Mouse (Mus musculus) gastrocnemius, postnatal 10 days (tissue): ENCODE measurements around the gene Grcc10. TPM values are rescaled to one million over a fixed set of nuclear protein-coding genes. Genes with fewer than 3 reads are reported as not detected.

Experiments
- DNase-seq: peaks from one replicate; pipeline ENCODE4 v3.0.0; 2021; ENCODE audit warnings: mixed read lengths
- microRNA-seq, 2 experiments: library from miRNA; unstranded; fragments of <30 nt; microRNA quantifications; one replicate each; pipeline ENCODE4 v1.2.0; 2021
- total RNA-seq, 2 experiments: library from RNA; stranded (reverse); gene quantifications; 2 replicates each; pipeline ENCODE4 v1.2.3; 2021

Grcc10 gene
- total RNA-seq, 2 experiments from 2014 or later = 213 to 226 TPM

DNA sequence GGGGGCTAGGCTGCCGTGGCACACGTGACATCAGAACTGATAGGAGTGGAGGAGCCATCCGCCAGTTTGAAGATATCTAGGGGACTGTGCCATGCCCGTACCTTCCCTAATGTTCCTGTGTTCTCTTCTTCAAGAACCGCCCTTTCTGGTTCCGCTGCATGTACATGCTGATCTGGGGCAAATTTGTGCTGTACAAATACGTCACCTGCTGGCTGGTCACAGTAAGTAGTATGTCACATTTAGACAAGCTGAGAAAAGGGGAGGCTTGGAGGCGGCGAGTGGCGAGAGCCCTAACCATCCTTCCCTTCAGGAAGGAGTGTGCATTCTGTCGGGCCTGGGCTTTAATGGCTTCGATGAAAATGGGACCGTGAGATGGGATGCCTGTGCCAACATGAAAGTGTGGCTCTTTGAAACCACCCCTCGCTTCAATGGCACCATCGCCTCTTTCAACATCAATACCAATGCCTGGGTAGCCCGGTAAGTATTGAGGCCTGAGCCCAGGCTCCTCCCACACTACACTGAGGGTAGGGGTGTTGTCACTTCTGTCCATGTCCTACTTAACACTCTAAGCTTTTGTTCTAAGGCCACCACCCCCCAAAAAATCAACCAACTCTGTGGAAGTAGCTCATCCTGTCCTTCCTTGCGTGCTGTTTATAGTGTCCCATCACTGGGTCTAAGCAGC, 38.9 kb downstream of the Grcc10 start:
- DNase-seq = no peak

- DNase-seq = no peak
These were observed 39.8 kb downstream of the Grcc10 start for GRCm38 (mm10) chr6:124701338-124701737.

DNA sequence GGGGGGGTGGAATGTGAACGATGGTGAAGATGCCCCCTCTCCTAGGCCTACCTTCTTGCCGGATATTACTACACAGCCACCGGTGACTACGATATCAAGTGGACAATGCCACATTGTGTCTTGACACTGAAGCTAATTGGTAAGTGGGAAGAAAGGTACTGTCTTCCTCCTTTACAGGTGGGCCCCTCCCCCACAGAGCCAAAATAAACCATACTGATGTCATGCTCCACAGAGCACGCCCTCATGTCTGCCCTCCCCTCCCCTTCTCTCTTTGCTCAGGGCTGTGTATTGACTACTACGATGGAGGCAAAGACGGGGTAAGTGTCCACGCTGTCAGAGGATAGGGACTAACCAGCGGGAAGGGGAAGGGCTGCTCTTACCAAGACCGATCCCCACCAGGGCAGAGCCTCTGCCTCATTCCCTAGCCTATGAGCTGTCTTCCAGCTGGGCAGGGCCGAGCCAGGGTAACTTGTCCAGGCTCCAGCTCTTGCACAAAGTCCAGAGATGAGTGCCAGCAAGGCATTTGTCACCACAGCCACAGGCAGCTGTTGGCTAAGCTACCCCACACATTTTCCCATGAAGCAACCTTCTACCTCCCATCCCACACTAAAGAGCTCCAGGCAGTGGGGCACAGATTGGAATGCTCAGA, 41.1 kb downstream of the Grcc10 start:
- peak; percentile 61 for DNase-seq

DNA sequence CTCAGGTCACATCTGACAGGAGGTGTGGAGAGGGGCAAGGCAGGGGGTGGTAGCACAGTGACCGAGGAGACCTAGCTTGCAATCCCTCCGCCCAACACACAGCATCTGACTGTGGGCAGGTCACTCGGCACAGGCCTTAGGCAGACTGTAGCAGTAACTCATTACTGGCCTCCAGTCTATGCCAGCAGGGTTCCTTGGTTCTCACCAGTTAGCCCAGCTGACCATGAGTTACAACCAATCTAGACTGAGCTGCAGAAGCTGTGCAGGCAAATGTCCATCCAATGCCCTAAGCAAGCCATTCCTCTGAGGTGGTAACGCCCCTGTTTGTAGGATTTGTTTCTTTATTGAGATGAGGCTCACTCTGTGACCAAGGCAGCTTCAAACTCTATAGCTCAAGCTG, 41.8 kb downstream of the Grcc10 start:
- DNase-seq = no peak

DNA sequence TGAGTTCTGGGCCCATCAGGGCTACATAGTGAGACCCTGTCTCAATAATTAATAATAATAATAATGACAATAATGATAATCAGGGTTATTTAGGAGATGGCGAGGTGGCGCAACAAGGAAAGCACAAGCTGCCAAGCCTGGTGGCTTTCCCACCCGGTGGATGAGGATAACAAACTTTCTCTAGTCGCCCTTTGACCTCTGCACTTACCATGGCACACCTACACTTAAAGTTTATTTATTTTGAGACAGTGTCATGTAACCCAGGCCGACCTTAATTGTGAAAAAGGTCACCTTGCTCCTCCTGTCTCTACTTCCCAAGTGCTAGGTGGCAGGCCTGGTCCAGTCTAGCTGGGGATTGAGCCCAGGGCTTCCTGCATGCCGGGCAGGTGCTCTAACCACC, 42.4 kb downstream of the Grcc10 start:
- no peak for DNase-seq

DNA sequence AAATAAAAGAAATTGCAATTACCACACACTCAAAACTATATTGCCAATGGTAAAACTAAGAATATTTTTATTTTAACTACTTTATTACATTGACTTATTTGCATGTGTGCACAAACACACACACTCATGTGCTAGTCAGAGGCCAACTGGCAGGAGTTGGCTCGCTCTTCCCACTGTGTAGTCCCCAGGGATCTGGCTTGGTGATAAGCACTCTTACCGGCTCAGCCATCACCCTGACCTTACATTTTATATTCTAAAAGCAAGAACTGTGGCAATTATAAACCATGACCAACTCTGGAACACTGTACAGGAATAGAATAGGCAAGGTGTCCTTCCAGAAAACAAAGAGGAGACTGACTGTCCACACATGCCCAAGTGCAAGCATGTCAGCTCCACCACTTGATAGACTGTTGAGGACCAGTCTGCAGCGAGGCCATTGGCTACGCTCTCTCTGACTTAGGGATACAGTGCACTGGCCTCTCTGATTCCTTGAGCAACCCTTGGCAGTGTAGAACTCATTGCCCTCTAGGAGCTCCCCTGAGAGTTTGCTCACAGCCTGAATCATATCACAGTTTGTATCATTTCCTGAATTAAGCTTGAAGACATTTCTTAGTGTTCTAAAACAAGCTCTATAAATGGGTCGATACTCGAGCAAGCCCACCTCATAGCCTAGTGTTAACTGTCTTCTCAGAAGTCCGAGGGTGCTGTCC, 44.6 kb downstream of the Grcc10 start:
- no peak for DNase-seq

- DNase-seq = no peak
These were observed 46.8 kb downstream of the Grcc10 start for GRCm38 (mm10) chr6:124694166-124694955.

DNA sequence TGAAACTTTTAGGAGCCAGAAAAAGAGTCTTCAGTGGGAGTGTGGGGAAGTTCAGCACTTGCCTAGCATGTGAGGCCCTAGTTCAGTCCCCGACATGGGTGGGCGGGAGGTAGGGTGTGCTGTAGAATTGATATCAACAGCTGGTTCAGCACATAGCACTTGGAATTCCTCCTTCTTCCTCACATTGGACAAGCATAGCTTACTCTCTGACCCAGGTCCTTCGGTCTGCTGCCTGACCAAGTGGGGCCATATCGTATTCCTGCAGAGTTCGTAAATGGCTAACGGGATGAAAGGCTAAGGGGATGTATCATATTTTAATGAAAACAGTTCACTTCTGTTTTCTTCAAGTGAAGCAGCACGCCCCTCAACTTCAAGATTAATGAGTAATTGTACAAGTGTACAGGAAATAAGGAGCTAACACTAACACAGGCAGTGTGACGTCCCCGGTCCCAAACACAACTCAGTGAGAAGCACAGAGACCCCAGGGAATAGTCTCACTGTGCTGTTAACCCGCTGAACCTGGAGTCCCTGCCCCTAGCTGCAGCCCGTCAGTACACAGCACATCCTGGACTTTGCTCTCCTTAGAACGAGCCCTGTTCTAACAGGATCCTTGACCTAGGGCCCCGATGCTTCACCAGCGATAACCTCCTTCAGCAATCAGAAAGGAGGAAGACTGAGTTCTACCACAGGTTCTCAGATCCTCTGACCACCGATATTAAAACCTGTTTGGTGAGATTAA, 47.8 kb downstream of the Grcc10 start:
- no peak for DNase-seq

- no peak for DNase-seq
These were observed 50.7 kb downstream of the Grcc10 start for GRCm38 (mm10) chr6:124690517-124690916.

Small RNA genes lying within 50 kb of the gene (microRNA-seq; reads per million reads assigned to microRNA genes)
- gene Mir141 = 0 to 1.3 reads per million in 2 experiments
- 9.8 to 10.2 reads per million in 2 experiments for gene Mir200c

Other genes with a start within 250 kb of the Grcc10 start
- gene C1rl, start 248.3 kb downstream of the Grcc10 start, total RNA-seq = 1 to 10 TPM in 1 of 2 experiments, under 1 TPM in 1; 0.82 to 1.2 TPM
- 10 to 100 TPM; 19.4 to 19.7 TPM for gene C1ra, start 229.0 kb downstream of the Grcc10 start, total RNA-seq
- gene C1s1, start 199.0 kb downstream of the Grcc10 start, total RNA-seq = 10 to 100 TPM; 43.3 to 51.5 TPM
- gene C1rb, start 171.1 kb downstream of the Grcc10 start, total RNA-seq = 1 to 10 TPM; 1.9 to 2.0 TPM
- 1 to 10 TPM in 1 of 2 experiments, under 1 TPM in 1; 0.68 to 1.1 TPM for gene C1s2, start 105.3 kb downstream of the Grcc10 start, total RNA-seq
- gene Lpcat3, start 78.3 kb downstream of the Grcc10 start, total RNA-seq = 10 to 100 TPM; 28.2 to 41.3 TPM
- gene Emg1, start 29.2 kb downstream of the Grcc10 start, total RNA-seq = 10 to 100 TPM; 61.0 to 62.5 TPM
- 100 to 1,000 TPM; 205 to 206 TPM for gene Phb2, start 29.0 kb downstream of the Grcc10 start, total RNA-seq
- 1 to 10 TPM; 1.8 to 3.8 TPM for gene Ptpn6, start 2.7 kb downstream of the Grcc10 start, total RNA-seq
- not detected for gene Gm45234, start 14.6 kb upstream of the Grcc10 start, total RNA-seq
- gene Atn1, start 15.2 kb upstream of the Grcc10 start, total RNA-seq = 10 to 100 TPM; 37.6 to 46.7 TPM
- 1 to 10 TPM; 2.9 to 6.5 TPM for gene Eno2, start 28.3 kb upstream of the Grcc10 start, total RNA-seq
- not detected for gene Lrrc23, start 38.4 kb upstream of the Grcc10 start, total RNA-seq
- 1 to 10 TPM; 3.5 to 6.5 TPM for gene Spsb2, start 67.3 kb upstream of the Grcc10 start, total RNA-seq
- gene Tpi1, start 72.9 kb upstream of the Grcc10 start, total RNA-seq = 1,000 to 10,000 TPM; 2,520 to 2,805 TPM
- 10 to 100 TPM; 66.2 to 66.4 TPM for gene Usp5, start 88.1 kb upstream of the Grcc10 start, total RNA-seq
- gene Cdca3, start 88.2 kb upstream of the Grcc10 start, total RNA-seq = 10 to 100 TPM; 13.5 to 14.3 TPM
- 1 to 10 TPM; 8.4 to 9.4 TPM for gene Gnb3, start 98.9 kb upstream of the Grcc10 start, total RNA-seq
- gene P3h3, start 116.4 kb upstream of the Grcc10 start, total RNA-seq = 10 to 100 TPM; 33.3 to 41.5 TPM
- 1 to 10 TPM in 1 of 2 experiments, under 1 TPM in 1; 0.38 to 1.1 TPM for gene Gpr162, start 122.6 kb upstream of the Grcc10 start, total RNA-seq
- 1 to 10 TPM in 1 of 2 experiments, under 1 TPM in 1; 0.61 to 2.1 TPM for gene Cd4, start 146.8 kb upstream of the Grcc10 start, total RNA-seq
- under 1 TPM; 0.56 to 0.68 TPM for gene Lag3, start 170.3 kb upstream of the Grcc10 start, total RNA-seq
- 100 to 1,000 TPM; 273 to 298 TPM for gene Ptms, start 178.7 kb upstream of the Grcc10 start, total RNA-seq
- 100 to 1,000 TPM; 252 to 255 TPM for gene Mlf2, start 190.0 kb upstream of the Grcc10 start, total RNA-seq
- gene Cops7a, start 224.2 kb upstream of the Grcc10 start, total RNA-seq = 100 to 1,000 TPM in 1 of 2 experiments, 10 to 100 TPM in 1; 99.9 to 105 TPM